Mouse (Mus musculus): ENCODE data around the gene Scgb1b11. TPM values are rescaled to one million over a fixed set of nuclear protein-coding genes. Genes with fewer than 3 reads are reported as not detected.
"Not testable (repeated sequence)": the region's sequence is repeated elsewhere in the genome, so short reads cannot be mapped to it uniquely, and the experiment has no call there.

The Scgb1b11 gene
- polyA plus RNA-seq (2014; fragmentation: Nextera tagmentation; extraction: Ambion mirVana), result not detected in 2 replicates

DNA sequence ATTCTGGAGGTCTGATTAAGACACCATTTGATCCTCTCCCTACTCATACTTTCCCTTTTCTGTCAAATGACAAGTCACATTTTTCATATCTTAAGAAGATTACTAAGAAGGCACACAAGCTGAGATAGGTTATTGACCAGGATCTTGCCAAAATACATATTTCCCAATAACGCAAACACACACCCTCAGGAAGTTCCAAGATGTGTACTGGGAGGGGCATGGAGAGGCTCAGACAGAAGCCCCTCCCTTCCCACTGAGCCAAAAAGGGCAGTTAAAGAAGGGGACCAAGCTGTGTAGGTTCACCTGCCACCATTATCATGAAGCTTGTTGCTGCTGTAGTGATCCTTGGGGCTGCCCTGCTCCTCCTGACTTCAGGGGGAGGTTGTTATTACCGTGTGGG lies at the start of gene Scgb1b11:
Gene Scgb1b11 (plus strand): TSS at position 301 of the 400 bp plus-strand sequence.
- not testable (repeated sequence) for DNase-seq (ENCODE audit: low spot score); H3K27me3 ChIP-seq (ENCODE audit: control insufficient read depth, insufficient read depth, low read length); H3K36me3 ChIP-seq (replicated peaks; ENCODE audit: control insufficient read depth, insufficient read depth, low read depth, low read length); H3K9me3 ChIP-seq (replicated peaks; ENCODE audit: control insufficient read depth, low read length); H3K9ac ChIP-seq (replicated peaks; ENCODE audit: low read length); H3K4me3 ChIP-seq (ENCODE audit: low read depth, low read length); H3K27ac ChIP-seq (replicated peaks; ENCODE audit: low read depth, low read length); ATAC-seq (replicated peaks; ENCODE audit: insufficient number of reproducible peaks, low FRiP score, low TSS enrichment, low read depth); H3K4me1 ChIP-seq (ENCODE audit: control insufficient read depth, insufficient read depth, low read length); H3K4me2 ChIP-seq (ENCODE audit: low read depth, low read length)
- WGBS, result no CpG with 5 or more reads among the region's 2 CpGs

DNA sequence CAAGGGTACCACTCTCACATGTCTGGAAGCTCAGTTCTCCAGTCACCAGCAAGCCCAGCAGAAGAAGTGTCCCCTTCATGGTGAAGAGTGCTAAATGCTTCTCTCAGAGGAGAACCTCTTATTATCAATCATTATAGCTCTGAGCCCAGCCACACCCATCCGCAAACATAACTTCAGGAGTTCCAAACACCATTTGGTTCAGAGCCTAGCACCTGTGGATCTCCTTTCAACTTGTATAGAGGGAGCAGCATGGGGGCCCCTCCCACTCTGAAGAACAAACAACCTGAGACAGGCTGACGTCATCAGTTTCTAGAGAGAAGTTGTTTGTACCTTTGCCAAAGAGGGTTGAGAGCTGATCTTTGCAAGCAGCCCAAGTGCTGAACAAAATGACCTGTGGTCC lies 11.6 kb upstream of the Scgb1b11 start, which contains the start of gene Scgb2b11:
Gene Scgb2b11 (minus strand): TSS at position 101 of the 400 bp plus-strand sequence.
- not testable (repeated sequence) for H3K4me3 ChIP-seq (ENCODE audit: low read depth, low read length); H3K27me3 ChIP-seq (ENCODE audit: control insufficient read depth, insufficient read depth, low read length); H3K9ac ChIP-seq (replicated peaks; ENCODE audit: low read length); H3K4me1 ChIP-seq (ENCODE audit: control insufficient read depth, insufficient read depth, low read length); H3K4me2 ChIP-seq (ENCODE audit: low read depth, low read length); H3K36me3 ChIP-seq (replicated peaks; ENCODE audit: control insufficient read depth, insufficient read depth, low read depth, low read length); DNase-seq (ENCODE audit: low spot score); H3K9me3 ChIP-seq (replicated peaks; ENCODE audit: control insufficient read depth, low read length); H3K27ac ChIP-seq (replicated peaks; ENCODE audit: low read depth, low read length); ATAC-seq (replicated peaks; ENCODE audit: insufficient number of reproducible peaks, low FRiP score, low TSS enrichment, low read depth)
- 94% methylated on average over 1 of the region's 2 CpGs for WGBS

Other genes with a start within 250 kb of the Scgb1b11 start
- not detected in 2 replicates for gene Scgb1b10, start 122.0 kb upstream of the Scgb1b11 start, polyA plus RNA-seq (2014; fragmentation: Nextera tagmentation; extraction: Ambion mirVana)
- not detected in 2 replicates for gene Scgb2b11, start 11.7 kb upstream of the Scgb1b11 start, polyA plus RNA-seq (2014; fragmentation: Nextera tagmentation; extraction: Ambion mirVana)
- gene Scgb2b12, start 104.4 kb downstream of the Scgb1b11 start, polyA plus RNA-seq (2014; fragmentation: Nextera tagmentation; extraction: Ambion mirVana), result not detected in 2 replicates
- not detected in 2 replicates for gene Scgb1b12, start 111.3 kb downstream of the Scgb1b11 start, polyA plus RNA-seq (2014; fragmentation: Nextera tagmentation; extraction: Ambion mirVana)
- not detected in 2 replicates for gene Scgb1b29, start 218.7 kb downstream of the Scgb1b11 start, polyA plus RNA-seq (2014; fragmentation: Nextera tagmentation; extraction: Ambion mirVana)